Mouse (Mus musculus): ENCODE data around the gene Calm3.
"Not testable (repeated sequence)": the region's sequence is repeated elsewhere in the genome, so short reads cannot be mapped to it uniquely, and the experiment has no call there.

Gene Calm3

GRCm38 (mm10) chr7:16924037-16924834 lies at the start of gene Calm3:
TSS of gene Calm3 (minus strand) at chr7:16924114.
- peak; percentile 99 for DNase-seq

GRCm38 (mm10) chr7:16971160-16971559 lies 47.2 kb upstream of the Calm3 start:
- DNase-seq: no peak

- no peak for DNase-seq
These were observed 44.5 kb upstream of the Calm3 start for GRCm38 (mm10) chr7:16968414-16968813.

- no peak for DNase-seq
These were observed 37.8 kb upstream of the Calm3 start for GRCm38 (mm10) chr7:16961678-16962077.

- DNase-seq: no peak
These were observed 35.7 kb upstream of the Calm3 start, which contains the start of gene Pnmal1 for GRCm38 (mm10) chr7:16959539-16960187. TSS of gene Pnmal1 (plus strand) at chr7:16959679.

GRCm38 (mm10) chr7:16956410-16957265 lies 32.7 kb upstream of the Calm3 start:
- no peak for DNase-seq

GRCm38 (mm10) chr7:16955712-16956111 lies 31.8 kb upstream of the Calm3 start:
- no peak for DNase-seq

- not testable (repeated sequence) for DNase-seq
These were observed 29.9 kb upstream of the Calm3 start for GRCm38 (mm10) chr7:16953776-16954175.

- peak; percentile 83 for DNase-seq
These were observed 27.1 kb upstream of the Calm3 start for GRCm38 (mm10) chr7:16950861-16951635.

- peak; percentile 80 for DNase-seq
These were observed 26.3 kb upstream of the Calm3 start for GRCm38 (mm10) chr7:16949908-16950841.

GRCm38 (mm10) chr7:16948923-16949458 lies 25.1 kb upstream of the Calm3 start:
- no peak for DNase-seq

- DNase-seq: peak; percentile 49
These were observed 24.0 kb upstream of the Calm3 start for GRCm38 (mm10) chr7:16947959-16948361.

- DNase-seq: no peak
These were observed 23.5 kb upstream of the Calm3 start for GRCm38 (mm10) chr7:16947349-16947895.

GRCm38 (mm10) chr7:16946441-16947348 lies 22.8 kb upstream of the Calm3 start:
- no peak for DNase-seq

GRCm38 (mm10) chr7:16945419-16945818 lies 21.5 kb upstream of the Calm3 start:
- DNase-seq: no peak

- DNase-seq: no peak
These were observed 20.9 kb upstream of the Calm3 start for GRCm38 (mm10) chr7:16944808-16945315.

GRCm38 (mm10) chr7:16944061-16944807 lies 20.3 kb upstream of the Calm3 start, which contains the start of gene Pnmal2:
TSS of gene Pnmal2 (plus strand) at chr7:16944682.
- DNase-seq: peak; percentile 73

- no peak for DNase-seq
These were observed 18.9 kb upstream of the Calm3 start for GRCm38 (mm10) chr7:16942861-16943260.

Measured in lung, postnatal 14 days (tissue).